Mouse (Mus musculus): Measurements from ENCODE around the gene Gps2. TPM values are rescaled to one million over a fixed set of nuclear protein-coding genes. Genes with fewer than 3 reads are reported as not detected.

Gene Gps2
- polyA plus RNA-seq, 1 experiment = 92.8 TPM

GRCm38 (mm10) chr11:69901993-69902392 lies 11.7 kb upstream of the Gps2 start:
- TF ChIP-seq CTCF (IDR thresholded peaks at IDR 0.05; ENCODE audit: low read depth, low read length) (no peak), POLR2A (IDR thresholded peaks at IDR 0.05; ENCODE audit: borderline replicate concordance, low read depth, low read length) (no peak)

GRCm38 (mm10) chr11:69902972-69903371 lies 10.7 kb upstream of the Gps2 start:
- H3K4me3 ChIP-seq (ENCODE audit: insufficient read depth, low read length) = peak overlapping the region; percentile 72

More at GRCm38 (mm10) chr11:69901993-69902392, 11.7 kb upstream of the Gps2 start:
- Histone ChIP-seq H3K27ac (ENCODE audit: insufficient read depth, low read depth, low read length) (no peak overlapping the region), H3K4me3 (ENCODE audit: insufficient read depth, low read length) (peak overlapping the region; percentile 72), H3K4me1 (ENCODE audit: control insufficient read depth, insufficient read depth, low read length) (peaks cover 4% of the 10 kb centered on the region; the same call in 1 of the 2 replicates)

GRCm38 (mm10) chr11:69904311-69904710 lies 9.4 kb upstream of the Gps2 start:
- no peak overlapping the region for H3K4me3 ChIP-seq (ENCODE audit: insufficient read depth, low read length)
- peaks cover 4% of the 10 kb centered on the region; the same call in 1 of the 2 replicates for H3K4me1 ChIP-seq (ENCODE audit: control insufficient read depth, insufficient read depth, low read length)
- no peak overlapping the region for H3K27ac ChIP-seq (ENCODE audit: insufficient read depth, low read depth, low read length)
- TF ChIP-seq CTCF (IDR thresholded peaks at IDR 0.05; ENCODE audit: low read depth, low read length) = no peak
- TF ChIP-seq POLR2A (IDR thresholded peaks at IDR 0.05; ENCODE audit: borderline replicate concordance, low read depth, low read length) = no peak

More at GRCm38 (mm10) chr11:69902972-69903371, 10.7 kb upstream of the Gps2 start:
- Histone ChIP-seq H3K27ac (ENCODE audit: insufficient read depth, low read depth, low read length) (no peak overlapping the region), H3K4me1 (ENCODE audit: control insufficient read depth, insufficient read depth, low read length) (peaks cover 4% of the 10 kb centered on the region; the same call in 1 of the 2 replicates)
- TF ChIP-seq POLR2A (IDR thresholded peaks at IDR 0.05; ENCODE audit: borderline replicate concordance, low read depth, low read length) (no peak), CTCF (IDR thresholded peaks at IDR 0.05; ENCODE audit: low read depth, low read length) (no peak)

- H3K4me1 ChIP-seq (ENCODE audit: control insufficient read depth, insufficient read depth, low read length) = peaks cover 3% of the 10 kb centered on the region; the same call in 1 of the 2 replicates
Measured at GRCm38 (mm10) chr11:69908645-69909044, 5.0 kb upstream of the Gps2 start.

GRCm38 (mm10) chr11:69909174-69909573 lies 4.5 kb upstream of the Gps2 start:
- Histone ChIP-seq H3K4me3 (ENCODE audit: insufficient read depth, low read length) (no peak overlapping the region), H3K27ac (ENCODE audit: insufficient read depth, low read depth, low read length) (no peak overlapping the region), H3K4me1 (ENCODE audit: control insufficient read depth, insufficient read depth, low read length) (peaks cover 3% of the 10 kb centered on the region; the same call in 1 of the 2 replicates)
- TF ChIP-seq CTCF (IDR thresholded peaks at IDR 0.05; ENCODE audit: low read depth, low read length) (no peak), POLR2A (IDR thresholded peaks at IDR 0.05; ENCODE audit: borderline replicate concordance, low read depth, low read length) (no peak)

More at GRCm38 (mm10) chr11:69908645-69909044, 5.0 kb upstream of the Gps2 start:
- H3K4me3 ChIP-seq (ENCODE audit: insufficient read depth, low read length) = no peak overlapping the region
- H3K27ac ChIP-seq (ENCODE audit: insufficient read depth, low read depth, low read length) = no peak overlapping the region
- TF ChIP-seq CTCF (IDR thresholded peaks at IDR 0.05; ENCODE audit: low read depth, low read length) (no peak), POLR2A (IDR thresholded peaks at IDR 0.05; ENCODE audit: borderline replicate concordance, low read depth, low read length) (no peak)

- TF ChIP-seq POLR2A (IDR thresholded peaks at IDR 0.05; ENCODE audit: borderline replicate concordance, low read depth, low read length) (no peak), CTCF (IDR thresholded peaks at IDR 0.05; ENCODE audit: low read depth, low read length) (no peak)
- peaks cover 3% of the 10 kb centered on the region; the same call in 1 of the 2 replicates for H3K4me1 ChIP-seq (ENCODE audit: control insufficient read depth, insufficient read depth, low read length)
- no peak overlapping the region for H3K4me3 ChIP-seq (ENCODE audit: insufficient read depth, low read length)
- no peak overlapping the region for H3K27ac ChIP-seq (ENCODE audit: insufficient read depth, low read depth, low read length)
Measured at GRCm38 (mm10) chr11:69910177-69910576, 3.5 kb upstream of the Gps2 start.

- TF ChIP-seq CTCF (IDR thresholded peaks at IDR 0.05; ENCODE audit: low read depth, low read length) (no peak), POLR2A (IDR thresholded peaks at IDR 0.05; ENCODE audit: borderline replicate concordance, low read depth, low read length) (no peak)
Measured at GRCm38 (mm10) chr11:69910781-69911560, 2.7 kb upstream of the Gps2 start.

GRCm38 (mm10) chr11:69911701-69912100 lies 2.0 kb upstream of the Gps2 start:
- Histone ChIP-seq H3K4me1 (ENCODE audit: control insufficient read depth, insufficient read depth, low read length) (peaks cover 11% of the 10 kb centered on the region), H3K4me3 (ENCODE audit: insufficient read depth, low read length) (no peak overlapping the region), H3K27ac (ENCODE audit: insufficient read depth, low read depth, low read length) (no peak overlapping the region)
- TF ChIP-seq POLR2A (IDR thresholded peaks at IDR 0.05; ENCODE audit: borderline replicate concordance, low read depth, low read length) = no peak
- no peak for TF ChIP-seq CTCF (IDR thresholded peaks at IDR 0.05; ENCODE audit: low read depth, low read length)

More at GRCm38 (mm10) chr11:69910781-69911560, 2.7 kb upstream of the Gps2 start:
- H3K4me1 ChIP-seq (ENCODE audit: control insufficient read depth, insufficient read depth, low read length) = peaks cover 6% of the 10 kb centered on the region
- H3K27ac ChIP-seq (ENCODE audit: insufficient read depth, low read depth, low read length) = no peak overlapping the region
- no peak overlapping the region for H3K4me3 ChIP-seq (ENCODE audit: insufficient read depth, low read length)

- no peak for TF ChIP-seq CTCF (IDR thresholded peaks at IDR 0.05; ENCODE audit: low read depth, low read length)
- TF ChIP-seq POLR2A (IDR thresholded peaks at IDR 0.05; ENCODE audit: borderline replicate concordance, low read depth, low read length) = no peak
Measured at GRCm38 (mm10) chr11:69912716-69913530, 765 bp upstream of the Gps2 start.

More at GRCm38 (mm10) chr11:69912716-69913530, 765 bp upstream of the Gps2 start:
- Histone ChIP-seq H3K4me3 (ENCODE audit: insufficient read depth, low read length) (peak overlapping the region; percentile 69), H3K27ac (ENCODE audit: insufficient read depth, low read depth, low read length) (no peak overlapping the region; the same call in 1 of the 2 replicates), H3K4me1 (ENCODE audit: control insufficient read depth, insufficient read depth, low read length) (peaks cover 16% of the 10 kb centered on the region)
